Mouse (Mus musculus) megakaryocyte, embryonic 14.5 days (primary cell): ENCODE results near the gene Caml. TPM values are rescaled to one million over a fixed set of nuclear protein-coding genes. Genes with fewer than 3 reads are reported as not detected.
"Not testable (repeated sequence)": the region's sequence is repeated elsewhere in the genome, so short reads cannot be mapped to it uniquely, and the experiment has no call there.

Experiments
- H3K27me3 ChIP-seq: replicated peaks from 2 replicates; pipeline ENCODE3; 2012; ENCODE audit warnings: inconsistent platforms
- H3K36me3 ChIP-seq: replicated peaks from 2 replicates; pipeline ENCODE3; 2012; ENCODE audit warnings: low read length, inconsistent platforms, mixed read lengths
- H3K4me1 ChIP-seq: 2 replicates; pipeline ENCODE4 v1.6.1; 2012; ENCODE audit warnings: inconsistent platforms
- H3K4me3 ChIP-seq: replicated peaks from 2 replicates; pipeline ENCODE3; 2012; ENCODE audit warnings: moderate library complexity, mild to moderate bottlenecking, inconsistent platforms
- H3K9me3 ChIP-seq: 2 replicates; pipeline ENCODE4 v1.6.1; 2012; ENCODE audit warnings: inconsistent platforms
- FLI1 ChIP-seq: IDR thresholded peaks from 2 replicates; pipeline ENCODE4 v1.6.1; 2012; ENCODE audit warnings: low read length, inconsistent platforms, mixed read lengths
- GATA1 ChIP-seq: IDR thresholded peaks from 3 replicates; pipeline ENCODE4 v1.6.1; 2012; ENCODE audit warnings: mixed read lengths, low read length, inconsistent platforms, borderline replicate concordance
- polyA plus RNA-seq: library from polyadenylated mRNA; stranded (reverse); fragments of >175 nt; gene quantifications from 2 replicates; pipeline ENCODE4 v1.2.3, GENCODE M21; 2012; ENCODE audit warnings: low replicate concordance; ENCODE audit not compliant: insufficient read depth

Caml gene
- polyA plus RNA-seq, 1 experiment: 59.7 TPM

GRCm38 (mm10) chr13:55620275-55620674 is 2.5 kb upstream of the Caml start:
- no peak for TF ChIP-seq GATA1
- no peak for TF ChIP-seq FLI1
- H3K4me3 ChIP-seq: no peak overlapping the region

GRCm38 (mm10) chr13:55622156-55622648 is 603 bp upstream of the Caml start:
- H3K9me3 ChIP-seq, H3K27me3 ChIP-seq: not testable (repeated sequence)
- Histone ChIP-seq H3K4me1 (peaks cover 61% of the 10 kb centered on the region), H3K36me3 (peaks cover 35% of the 10 kb centered on the region), H3K4me3 (peak overlapping the region; percentile 94)

More at GRCm38 (mm10) chr13:55620275-55620674, 2.5 kb upstream of the Caml start:
- peaks cover 31% of the 10 kb centered on the region for H3K36me3 ChIP-seq
- H3K9me3 ChIP-seq: peaks cover 5% of the 10 kb centered on the region; the same call in 1 of the 2 replicates
- peaks cover 57% of the 10 kb centered on the region for H3K4me1 ChIP-seq
- H3K27me3 ChIP-seq: no peaks in the 10 kb centered on the region

GRCm38 (mm10) chr13:55634639-55635127 is 11.9 kb downstream of the Caml start, which contains the start of gene Ddx46:
Gene Ddx46, plus strand, starts transcription at chr13:55635027.
- peaks cover 47% of the 10 kb centered on the region for H3K4me1 ChIP-seq
- peak; percentile 88; the same call in 1 of the 2 replicates for TF ChIP-seq FLI1
- no peak for TF ChIP-seq GATA1
- H3K9me3 ChIP-seq: no peaks in the 10 kb centered on the region
- peaks cover 58% of the 10 kb centered on the region for H3K36me3 ChIP-seq
- no peaks in the 10 kb centered on the region for H3K27me3 ChIP-seq
- peak within 1 kb of the TSS; percentile 99 for H3K4me3 ChIP-seq

- Histone ChIP-seq H3K36me3 (peaks cover 58% of the 10 kb centered on the region), H3K9me3 (no peaks in the 10 kb centered on the region), H3K4me3 (peak overlapping the region; percentile 99), H3K4me1 (peaks cover 48% of the 10 kb centered on the region), H3K27me3 (no peaks in the 10 kb centered on the region)
- TF ChIP-seq GATA1 (no peak), FLI1 (no peak; the same call in 1 of the 2 replicates)
These were observed 12.4 kb downstream of the Caml start for GRCm38 (mm10) chr13:55635146-55635571.

- TF ChIP-seq FLI1 (no peak), GATA1 (peak; percentile 29; the same call in 1 of the 3 replicates)
- Histone ChIP-seq H3K4me1 (peaks cover 55% of the 10 kb centered on the region), H3K4me3 (peak overlapping the region; percentile 80), H3K36me3 (peaks cover 56% of the 10 kb centered on the region), H3K9me3 (no peaks in the 10 kb centered on the region), H3K27me3 (no peaks in the 10 kb centered on the region)
These were observed 13.6 kb downstream of the Caml start for GRCm38 (mm10) chr13:55636185-55636983.

GRCm38 (mm10) chr13:55640480-55640879 is 17.7 kb downstream of the Caml start:
- H3K27me3 ChIP-seq, H3K4me3 ChIP-seq, H3K9me3 ChIP-seq: not testable (repeated sequence)
- H3K4me1 ChIP-seq: peaks cover 55% of the 10 kb centered on the region
- H3K36me3 ChIP-seq: peaks cover 68% of the 10 kb centered on the region

GRCm38 (mm10) chr13:55644525-55644924 is 21.7 kb downstream of the Caml start:
- no peak overlapping the region for H3K4me3 ChIP-seq
- no peak for TF ChIP-seq FLI1
- TF ChIP-seq GATA1: no peak
- peaks cover 84% of the 10 kb centered on the region for H3K36me3 ChIP-seq
- no peaks in the 10 kb centered on the region for H3K27me3 ChIP-seq
- H3K4me1 ChIP-seq: peaks cover 19% of the 10 kb centered on the region
- H3K9me3 ChIP-seq: no peaks in the 10 kb centered on the region

GRCm38 (mm10) chr13:55650098-55650497 is 27.3 kb downstream of the Caml start:
- H3K4me1 ChIP-seq: no peaks in the 10 kb centered on the region
- TF ChIP-seq GATA1: no peak
- TF ChIP-seq FLI1: no peak
- peaks cover 100% of the 10 kb centered on the region for H3K36me3 ChIP-seq
- H3K4me3 ChIP-seq: no peak overlapping the region
- H3K9me3 ChIP-seq: no peaks in the 10 kb centered on the region
- no peaks in the 10 kb centered on the region for H3K27me3 ChIP-seq

- H3K36me3 ChIP-seq: peaks cover 100% of the 10 kb centered on the region
These were observed 28.2 kb downstream of the Caml start for GRCm38 (mm10) chr13:55650980-55651379.

GRCm38 (mm10) chr13:55668550-55668949 is 45.7 kb downstream of the Caml start:
- TF ChIP-seq FLI1 (no peak), GATA1 (no peak)
- no peaks in the 10 kb centered on the region for H3K27me3 ChIP-seq
- no peaks in the 10 kb centered on the region for H3K9me3 ChIP-seq
- peaks cover 91% of the 10 kb centered on the region for H3K36me3 ChIP-seq
- H3K4me3 ChIP-seq: no peak overlapping the region
- H3K4me1 ChIP-seq: no peaks in the 10 kb centered on the region

More at GRCm38 (mm10) chr13:55650980-55651379, 28.2 kb downstream of the Caml start:
- TF ChIP-seq GATA1: no peak
- no peak for TF ChIP-seq FLI1
- Histone ChIP-seq H3K4me1 (no peaks in the 10 kb centered on the region), H3K9me3 (no peaks in the 10 kb centered on the region), H3K4me3 (no peak overlapping the region), H3K27me3 (no peaks in the 10 kb centered on the region)
